Mouse (Mus musculus): ENCODE data around the gene Nsl1.

GRCm38 (mm10) chr1:191084951-191085559 is 22.2 kb downstream of the Nsl1 start:
- no peak for TF ChIP-seq CHD2 (IDR thresholded peaks at IDR 0.05; ENCODE audit: low read depth, low read length)
- no peak for TF ChIP-seq ZNF384 (IDR thresholded peaks at IDR 0.05; ENCODE audit: low read depth, low read length)
- TF ChIP-seq HCFC1 (IDR thresholded peaks at IDR 0.05; ENCODE audit: borderline replicate concordance, insufficient read depth, low read length) = no peak

Measured in ES-E14 (cell line).